Mouse (Mus musculus): ENCODE measurements around the gene Arid1b.

The Arid1b gene

DNA sequence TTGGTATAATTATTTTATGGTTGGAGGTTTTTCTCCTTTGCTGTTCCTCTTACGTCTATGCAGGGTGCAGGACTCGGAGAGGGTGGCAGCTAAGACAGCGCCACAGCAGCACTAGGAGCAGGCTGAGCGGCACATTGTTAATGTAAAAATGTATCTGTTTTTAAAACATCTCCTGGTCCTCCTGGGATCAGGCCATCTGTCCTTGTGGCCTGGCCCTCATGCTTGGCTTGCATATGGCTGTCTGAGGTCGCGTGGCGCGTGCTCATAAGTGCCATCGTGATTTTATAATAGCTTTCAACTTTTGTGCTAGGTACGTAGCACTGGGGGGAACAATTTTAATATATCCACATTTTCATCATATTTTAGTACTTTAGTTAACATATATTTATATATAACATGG lies 201.9 kb downstream of the Arid1b start:
- DNase-seq: no peak

GRCm38 (mm10) chr17:5196508-5196907 lies 202.4 kb downstream of the Arid1b start:
- DNase-seq: no peak

DNA sequence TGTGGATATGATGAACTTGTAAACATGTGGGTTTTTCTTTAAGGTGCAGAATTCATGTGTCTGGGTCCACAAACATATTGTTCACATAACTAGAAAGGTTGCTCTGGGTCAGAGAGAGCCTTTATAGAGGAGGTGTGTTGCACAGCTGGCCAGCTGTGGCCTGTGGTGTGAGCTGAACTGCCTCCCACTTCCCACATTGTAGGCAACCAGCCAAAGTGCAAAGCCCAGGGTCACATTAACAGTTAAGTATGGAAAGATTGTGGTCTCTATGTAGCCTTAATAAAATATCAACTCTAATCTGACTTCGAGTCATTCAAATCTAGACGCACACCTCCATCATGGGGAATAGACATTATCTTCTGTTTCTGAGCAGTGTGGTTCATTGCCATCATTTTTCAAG lies 203.0 kb downstream of the Arid1b start:
- no peak for DNase-seq

GRCm38 (mm10) chr17:5197765-5198164 lies 203.6 kb downstream of the Arid1b start:
- no peak for DNase-seq

DNA sequence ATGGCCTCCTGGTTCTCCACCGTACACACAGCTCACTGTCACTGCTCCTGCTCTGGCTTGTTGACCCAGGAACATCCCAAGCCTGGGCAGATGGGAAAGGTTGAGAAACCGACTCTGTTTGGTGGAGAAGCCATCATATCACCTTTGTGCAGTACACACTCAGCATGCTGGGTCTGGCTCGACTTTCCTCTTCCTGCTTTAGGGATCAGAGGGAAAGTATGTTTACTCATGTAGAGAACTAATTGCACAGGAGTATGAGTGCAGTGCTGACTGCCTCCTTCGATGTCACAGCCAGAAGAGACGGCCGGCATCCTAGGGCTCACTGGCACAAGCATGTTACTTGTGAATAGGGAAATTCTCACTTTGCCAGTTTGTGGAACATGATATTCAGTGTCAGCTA lies 204.1 kb downstream of the Arid1b start:
- DNase-seq: no peak

- DNase-seq: no peak
Observed at GRCm38 (mm10) chr17:5198811-5199210, 204.7 kb downstream of the Arid1b start.

DNA sequence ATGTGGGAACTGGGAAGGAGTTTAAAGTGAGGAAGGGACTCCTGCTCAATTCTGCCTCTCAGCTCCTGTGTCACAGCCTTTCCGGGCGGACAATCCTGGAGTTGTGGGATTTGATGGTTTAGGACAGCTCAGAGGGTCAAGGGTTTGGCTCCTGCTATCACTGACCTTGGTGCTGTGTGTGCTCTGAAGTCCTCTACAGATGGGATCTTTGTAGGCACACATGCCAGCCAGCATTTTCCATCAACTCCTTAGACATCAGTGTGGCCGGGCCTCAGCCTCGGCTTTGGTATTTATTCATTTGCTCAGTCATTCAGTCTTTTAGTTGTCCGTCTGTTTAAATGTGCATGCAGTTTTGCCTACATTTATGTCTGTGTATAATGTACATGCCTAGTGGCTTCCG lies 206.5 kb downstream of the Arid1b start:
- DNase-seq: no peak

DNA sequence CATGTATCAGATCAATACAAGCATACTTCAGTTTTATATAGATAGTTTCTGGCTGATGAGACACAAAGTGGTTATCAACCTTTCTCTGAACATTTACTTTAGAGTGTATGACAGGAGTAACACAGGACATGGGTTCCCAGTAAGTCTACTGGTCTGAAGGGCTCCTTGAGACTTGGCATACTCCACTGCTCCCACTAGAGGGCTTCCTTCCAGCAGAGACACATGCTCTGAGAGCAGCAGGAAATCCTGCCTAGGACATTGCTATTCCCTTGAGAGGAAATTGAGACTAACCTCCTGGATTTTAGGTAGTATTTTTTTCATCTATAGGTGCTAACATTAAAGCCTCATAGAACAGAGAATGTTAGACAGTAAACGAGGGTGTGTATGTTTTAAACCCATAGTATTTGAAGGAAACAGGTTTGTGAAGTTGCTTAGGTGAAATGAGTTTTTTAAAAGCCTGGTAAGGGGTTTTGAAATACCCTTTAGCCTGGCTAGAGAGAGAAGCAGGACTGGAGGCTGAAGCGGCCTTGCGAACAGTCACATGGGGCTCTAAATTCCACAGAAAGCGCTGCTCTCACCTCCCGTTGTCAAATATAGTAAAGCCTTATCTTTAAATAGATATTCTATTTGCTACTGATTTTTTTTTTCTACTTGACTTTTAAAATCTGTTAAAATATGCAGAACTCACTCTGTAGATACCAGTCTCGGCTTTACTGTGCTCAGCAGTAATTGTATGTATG lies 207.9 kb downstream of the Arid1b start:
- DNase-seq: peak; percentile 39 to 61

DNA sequence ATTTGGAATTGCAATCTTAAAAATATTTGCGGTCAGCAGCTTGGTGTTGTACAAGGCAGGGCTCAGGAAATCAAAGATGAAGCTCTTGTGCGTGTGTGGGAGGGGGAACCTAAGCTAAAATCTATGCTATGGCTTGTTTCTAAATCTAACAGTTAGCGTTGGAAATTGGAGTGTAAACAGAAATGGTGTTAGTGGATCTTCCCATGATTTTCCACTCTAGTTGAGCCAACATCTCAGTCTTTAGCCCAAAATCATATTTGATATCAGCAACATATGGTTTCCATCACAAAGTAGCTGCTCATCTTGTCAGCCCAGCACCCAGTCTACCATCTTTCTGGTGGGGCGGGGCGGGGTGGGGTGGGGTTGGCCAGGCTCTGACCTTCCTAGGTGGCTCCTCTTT lies 208.6 kb downstream of the Arid1b start:
- DNase-seq: no peak

DNA sequence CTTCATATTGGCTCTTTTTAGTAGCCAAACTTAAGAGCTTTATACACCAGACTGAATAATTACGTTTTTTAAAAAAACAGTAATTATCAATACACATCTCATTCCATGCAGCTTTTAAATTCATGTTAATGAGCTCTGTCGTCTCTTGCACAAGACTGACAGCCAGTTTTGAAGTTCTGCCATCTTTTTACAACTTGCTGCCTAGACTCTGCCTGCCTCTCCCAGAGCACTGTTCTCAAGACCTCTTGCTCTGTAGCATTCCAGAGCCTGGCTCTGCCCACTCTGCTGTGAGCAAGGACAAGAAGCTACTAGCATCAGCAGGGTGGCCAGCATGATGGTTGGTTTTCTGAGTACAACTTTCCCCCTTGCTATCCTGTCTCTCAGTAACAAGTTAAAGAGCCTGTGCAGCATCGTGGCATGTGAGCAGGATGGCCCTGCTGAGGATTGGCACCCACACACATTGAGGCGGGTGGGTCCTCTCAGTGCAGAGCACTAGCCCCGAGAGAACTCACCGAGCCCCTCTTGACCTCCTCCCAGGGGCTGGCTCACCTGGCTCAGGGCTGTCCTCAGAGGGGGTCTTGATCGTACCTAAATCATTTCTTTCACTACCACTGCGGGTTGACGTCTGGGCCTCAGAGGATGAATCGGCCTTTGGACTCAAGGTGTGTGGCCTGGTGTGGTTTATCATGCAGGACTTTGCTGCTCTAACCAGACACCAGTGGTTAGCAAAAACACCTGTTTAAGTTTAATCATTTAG lies 209.4 kb downstream of the Arid1b start:
- DNase-seq: no peak

GRCm38 (mm10) chr17:5204103-5204665 lies 210.1 kb downstream of the Arid1b start:
- no peak for DNase-seq

DNA sequence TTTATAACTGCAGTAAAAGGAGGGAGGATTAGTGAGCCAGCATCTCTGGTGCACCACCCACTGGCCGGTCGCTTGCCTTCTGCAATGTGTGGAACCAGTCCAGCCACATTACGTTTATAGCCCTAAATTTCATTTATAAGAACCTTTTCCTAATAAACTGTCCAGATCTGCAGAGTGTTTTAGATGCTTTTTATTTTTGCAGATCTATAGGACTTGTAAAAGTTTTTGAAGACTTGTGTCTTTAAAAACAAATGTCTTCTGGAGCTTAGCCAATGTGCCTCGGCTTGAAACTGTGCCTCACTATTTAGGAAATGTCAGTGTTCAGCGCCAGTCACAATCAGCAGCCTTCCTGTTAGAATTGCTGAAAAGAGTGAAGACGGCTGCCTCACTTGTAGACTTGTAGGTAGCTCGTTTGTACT lies 211.0 kb downstream of the Arid1b start:
- no peak for DNase-seq

DNA sequence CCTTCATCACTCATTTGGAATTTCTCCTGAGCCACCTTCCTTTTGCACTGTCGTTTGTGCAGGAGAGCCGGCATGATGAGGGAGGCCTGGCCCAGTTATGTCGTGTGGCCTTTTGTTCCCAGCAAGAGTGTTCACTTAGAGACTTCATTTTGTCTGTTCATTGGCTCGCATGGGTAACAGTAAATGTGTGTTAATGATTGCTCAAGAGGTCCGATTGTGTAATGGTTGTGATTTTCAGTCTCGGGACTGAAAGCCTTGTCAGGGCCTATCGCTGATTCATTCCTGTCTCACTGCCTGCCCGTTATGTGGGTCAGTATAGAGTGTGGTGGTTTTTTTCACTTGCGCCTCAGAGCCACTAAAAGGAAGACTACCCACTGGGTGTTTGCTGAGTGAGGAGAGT lies 212.6 kb downstream of the Arid1b start:
- no peak for DNase-seq

- DNase-seq: no peak
Observed at GRCm38 (mm10) chr17:5207881-5208280, 213.7 kb downstream of the Arid1b start.

DNA sequence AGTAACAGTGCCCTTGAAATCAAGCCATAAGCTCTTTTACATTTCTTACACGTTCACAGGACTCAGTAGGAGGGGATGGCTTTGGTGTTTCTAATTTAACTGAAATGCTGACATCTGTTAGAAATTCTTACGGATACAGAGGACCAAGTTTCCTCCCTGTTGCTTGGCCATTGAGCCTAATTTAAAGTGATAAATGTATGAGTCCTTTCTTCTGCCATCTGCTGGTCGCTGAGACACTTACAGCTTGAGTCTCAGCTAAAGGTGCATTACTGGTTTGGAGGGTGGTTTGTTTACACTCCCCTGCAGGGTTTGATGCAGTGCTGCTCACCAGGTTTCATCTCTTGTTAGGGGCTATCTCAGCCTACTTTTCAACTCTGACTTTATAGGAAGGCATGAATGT lies 214.2 kb downstream of the Arid1b start:
- peak in 1 of 2 experiments; percentile 31 for DNase-seq

DNA sequence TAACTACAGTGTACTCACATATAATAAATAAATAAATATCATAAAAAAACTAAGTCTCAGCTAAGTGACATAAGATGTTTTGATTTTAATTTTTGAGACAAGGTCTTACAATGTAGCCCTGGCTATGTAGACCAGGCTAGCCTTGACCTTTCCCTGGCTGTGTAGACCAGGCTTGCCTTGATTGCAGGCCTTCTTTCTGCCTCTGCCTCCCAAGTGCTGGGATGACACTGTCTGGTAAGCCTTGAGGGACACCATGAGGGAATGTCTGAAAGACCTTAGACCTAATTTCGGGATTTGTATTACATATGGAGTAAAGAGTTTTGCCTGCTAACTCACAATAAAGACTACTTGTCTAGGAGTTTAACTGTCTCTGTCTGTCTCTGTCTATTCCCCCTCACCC lies 214.9 kb downstream of the Arid1b start:
- no peak for DNase-seq

GRCm38 (mm10) chr17:5210101-5210727 lies 216.1 kb downstream of the Arid1b start:
- DNase-seq: no peak

DNA sequence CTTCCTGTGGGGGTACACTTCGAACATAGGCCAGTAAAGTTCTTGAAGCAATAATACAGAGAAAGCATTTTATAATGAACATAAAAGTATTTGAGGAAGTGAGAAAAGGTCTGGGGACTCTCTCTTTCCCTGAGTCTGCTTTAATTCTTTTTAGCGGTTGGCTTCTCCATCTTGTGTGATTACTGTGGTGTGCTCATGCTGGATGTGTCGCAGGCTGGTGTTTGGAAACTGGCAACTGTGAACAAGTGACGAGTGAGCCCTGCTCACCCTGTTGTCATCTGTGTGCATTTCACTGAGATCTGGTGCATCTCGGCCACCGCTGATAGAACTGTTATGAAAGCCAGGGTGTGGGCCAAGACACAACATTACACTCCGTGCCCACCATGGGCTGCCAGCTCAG lies 216.8 kb downstream of the Arid1b start:
- no peak for DNase-seq

GRCm38 (mm10) chr17:5212166-5212565 lies 218.0 kb downstream of the Arid1b start:
- DNase-seq: no peak

DNA sequence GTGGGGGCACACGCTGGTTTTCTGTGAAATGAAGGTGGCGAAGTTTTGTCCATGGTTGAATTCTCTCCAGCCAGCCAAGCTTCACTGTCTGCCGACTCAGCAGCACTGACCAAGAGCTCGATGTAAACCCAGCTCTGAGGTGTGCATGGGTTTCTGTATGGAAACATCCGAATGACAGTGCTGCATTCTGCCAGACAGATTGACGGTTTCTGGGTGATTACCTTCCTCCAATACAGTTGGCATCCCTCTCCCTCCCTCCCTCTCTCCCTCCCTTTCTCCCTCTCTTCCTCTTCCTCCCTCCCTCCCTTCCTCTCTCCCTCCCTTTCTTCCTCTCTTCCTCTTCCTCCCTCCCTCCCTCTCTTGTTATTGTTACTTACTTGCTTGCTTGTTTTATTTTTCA lies 219.3 kb downstream of the Arid1b start:
- DNase-seq: no peak

GRCm38 (mm10) chr17:5215352-5215751 lies 221.2 kb downstream of the Arid1b start:
- no peak for DNase-seq

DNA sequence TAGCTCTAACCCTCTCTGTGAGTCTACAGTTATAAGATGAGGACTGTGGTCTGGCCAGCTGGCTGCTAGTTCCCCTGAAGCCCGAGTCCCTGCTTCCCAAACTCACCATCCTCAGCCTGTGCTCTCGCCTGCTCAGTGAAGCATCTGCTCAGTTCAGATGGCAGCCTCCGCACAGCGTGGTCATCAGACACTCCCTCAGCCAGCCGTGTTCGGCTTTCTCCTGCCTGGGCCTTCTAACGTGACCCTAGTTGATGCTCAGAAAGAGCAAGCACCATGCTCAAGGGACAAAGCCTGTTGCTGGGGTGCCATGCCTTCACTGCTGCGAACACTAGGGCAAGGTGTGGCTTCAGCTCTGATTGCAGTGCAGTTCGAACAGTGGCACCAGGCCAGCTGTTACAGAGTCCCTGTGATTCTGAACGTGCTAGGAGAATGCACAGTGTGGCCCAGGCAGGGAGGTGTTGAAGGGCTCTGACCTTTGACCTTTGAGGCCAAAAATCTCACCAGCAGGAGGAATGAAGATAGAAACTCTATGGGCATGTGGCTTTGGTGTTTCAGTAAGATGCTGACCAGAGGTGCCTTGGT lies 222.9 kb downstream of the Arid1b start:
- DNase-seq: no peak

All from thymus, postnatal 36 days (tissue).